Mouse (Mus musculus): ENCODE measurements around the gene Asgr1.

DNA sequence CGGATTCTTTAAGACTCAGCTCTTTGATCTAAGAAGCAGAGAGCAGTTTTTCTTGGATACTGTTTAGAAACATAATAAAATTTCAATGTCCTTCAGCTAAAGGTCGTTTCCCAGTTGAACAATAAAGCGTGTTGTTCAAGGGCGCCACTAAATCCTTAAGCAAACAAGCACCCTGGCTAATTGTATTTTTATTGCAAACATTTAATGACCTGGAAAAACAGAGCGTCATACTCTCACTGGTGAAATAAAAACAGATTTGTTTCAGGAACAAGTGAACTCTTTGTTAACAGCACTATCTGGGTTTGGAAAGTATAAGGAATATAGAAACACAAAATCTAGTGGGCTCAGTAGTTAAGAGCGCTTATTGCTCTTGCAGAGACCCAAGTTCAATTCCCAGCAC lies 16.2 kb downstream of the Asgr1 start:
- TF ChIP-seq CTCF (IDR thresholded peaks at IDR 0.05; ENCODE audit: extremely low read depth, insufficient read depth, low read length) (no peak), POLR2A (IDR thresholded peaks at IDR 0.05; ENCODE audit: extremely low read depth, insufficient read depth, low read length) (no peak)

All from cortical plate, adult 2 months (tissue).